Mouse (Mus musculus): ENCODE results near the gene Gtpbp2. TPM values are rescaled to one million over a fixed set of nuclear protein-coding genes. Genes with fewer than 3 reads are reported as not detected.

Gene Gtpbp2
- polyA plus RNA-seq, 1 experiment from 2014 or later = 33.8 TPM

GRCm38 (mm10) chr17:46182273-46182672 is 21.4 kb downstream of the Gtpbp2 start:
- Histone ChIP-seq H3K27me3 (replicated peaks; ENCODE audit: low read depth, poor library complexity, severe bottlenecking) (no peaks in the 10 kb centered on the region), H3K9me3 (no peaks in the 10 kb centered on the region), H3K36me3 (replicated peaks) (peaks cover 99% of the 10 kb centered on the region), H3K27ac (replicated peaks) (no peak overlapping the region), H3K4me3 (no peak overlapping the region), H3K4me1 (no peaks in the 10 kb centered on the region)
- no peak for DNase-seq (ENCODE audit: low spot score)
- 82% methylated on average over 4 of the region's 4 CpGs for WGBS

DNA sequence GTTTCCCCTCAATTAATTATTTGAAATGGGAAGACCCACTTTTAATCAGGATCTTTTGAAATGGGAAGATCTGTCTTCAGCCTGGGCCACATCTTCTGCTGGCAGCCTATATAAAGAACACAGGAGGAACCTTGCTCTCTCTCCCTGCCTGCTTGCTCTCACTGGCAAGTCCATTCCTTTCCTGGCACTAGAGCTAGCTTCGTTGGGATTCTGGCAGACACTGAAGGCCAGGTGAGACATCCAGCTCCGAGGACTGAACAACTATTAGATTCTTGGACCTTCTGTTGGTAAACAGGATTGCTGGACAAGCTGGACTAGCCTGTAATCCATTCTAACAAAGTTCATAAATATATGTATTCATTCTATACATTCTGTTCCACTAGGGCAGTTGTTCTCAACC is 28.0 kb downstream of the Gtpbp2 start:
- H3K27ac ChIP-seq (replicated peaks) = no peak overlapping the region
- no peaks in the 10 kb centered on the region for H3K4me1 ChIP-seq
- H3K27me3 ChIP-seq (replicated peaks; ENCODE audit: low read depth, poor library complexity, severe bottlenecking) = no peaks in the 10 kb centered on the region
- H3K9me3 ChIP-seq = no peaks in the 10 kb centered on the region
- H3K4me3 ChIP-seq = no peak overlapping the region
- no peak for DNase-seq (ENCODE audit: low spot score)
- H3K36me3 ChIP-seq (replicated peaks) = peaks cover 95% of the 10 kb centered on the region
- WGBS = 96% methylated on average over 2 of the region's 2 CpGs

- Histone ChIP-seq H3K36me3 (replicated peaks) (peaks cover 62% of the 10 kb centered on the region), H3K27me3 (replicated peaks; ENCODE audit: low read depth, poor library complexity, severe bottlenecking) (no peaks in the 10 kb centered on the region), H3K4me3 (peak overlapping the region; percentile 87), H3K4me1 (peaks cover 28% of the 10 kb centered on the region), H3K27ac (replicated peaks) (no peak overlapping the region), H3K9me3 (no peaks in the 10 kb centered on the region)
- DNase-seq (ENCODE audit: low spot score) = no peak
- 77% methylated on average over 6 of the region's 6 CpGs for WGBS
Observed at GRCm38 (mm10) chr17:46201151-46201550, 40.3 kb downstream of the Gtpbp2 start.

DNA sequence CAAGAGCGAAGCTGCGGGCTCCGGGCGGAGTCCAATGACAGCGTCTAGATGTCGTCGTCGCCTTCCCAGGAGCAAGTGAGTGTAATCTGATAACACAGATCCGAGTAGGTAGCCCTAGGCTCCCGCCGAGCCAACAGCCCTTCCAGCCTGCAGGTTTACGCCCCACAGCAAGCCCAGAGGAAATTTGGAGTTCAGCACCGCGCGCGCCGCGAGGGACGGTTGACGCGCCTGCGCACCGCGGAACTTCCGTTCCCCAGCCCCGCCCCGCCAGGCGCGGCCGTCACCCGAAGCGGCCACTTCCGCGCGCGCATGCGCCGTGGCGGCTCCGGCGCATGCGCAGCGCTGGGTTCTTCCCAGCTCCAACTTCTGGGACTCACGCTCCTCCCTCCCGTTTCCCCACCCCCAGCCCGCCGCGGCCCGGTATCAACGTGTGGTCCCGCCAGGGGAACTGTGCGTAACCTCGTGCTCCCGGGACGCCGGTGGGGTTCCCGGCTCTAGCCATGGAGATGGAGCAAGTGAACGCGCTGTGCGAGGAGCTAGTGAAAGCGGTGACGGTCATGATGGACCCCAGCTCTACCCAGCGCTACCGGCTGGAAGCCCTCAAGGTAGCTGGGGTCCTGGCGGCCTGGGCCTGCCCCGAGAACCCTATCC is 41.7 kb downstream of the Gtpbp2 start, which contains the start of the genes Polh and Xpo5:
Polh (minus strand) TSS at position 225 of the 651 bp plus-strand sequence.
Xpo5 (plus strand) TSS at position 362 of the 651 bp plus-strand sequence.
- no peaks in the 10 kb centered on the region for H3K27me3 ChIP-seq (replicated peaks; ENCODE audit: low read depth, poor library complexity, severe bottlenecking)
- H3K4me1 ChIP-seq = peaks cover 28% of the 10 kb centered on the region
- peak; percentile 96 for DNase-seq (ENCODE audit: low spot score)
- WGBS = under 1% methylated on average over 66 of the region's 66 CpGs
- H3K4me3 ChIP-seq = peak within 1 kb of the TSS; percentile 87
- peaks cover 62% of the 10 kb centered on the region for H3K36me3 ChIP-seq (replicated peaks)
- peak within 1 kb of the TSS; percentile 93 for H3K27ac ChIP-seq (replicated peaks)
- H3K9me3 ChIP-seq = no peaks in the 10 kb centered on the region

- peaks cover 28% of the 10 kb centered on the region for H3K4me1 ChIP-seq
- peak overlapping the region; percentile 93 for H3K27ac ChIP-seq (replicated peaks)
- no peaks in the 10 kb centered on the region for H3K9me3 ChIP-seq
- DNase-seq (ENCODE audit: low spot score) = no peak
- WGBS = under 1% methylated on average over 20 of the region's 20 CpGs
- H3K27me3 ChIP-seq (replicated peaks; ENCODE audit: low read depth, poor library complexity, severe bottlenecking) = no peaks in the 10 kb centered on the region
- H3K4me3 ChIP-seq = peak overlapping the region; percentile 87
- peaks cover 62% of the 10 kb centered on the region for H3K36me3 ChIP-seq (replicated peaks)
Observed at GRCm38 (mm10) chr17:46203078-46203477, 42.2 kb downstream of the Gtpbp2 start.

- no peak for DNase-seq (ENCODE audit: low spot score)
- Histone ChIP-seq H3K27ac (replicated peaks) (no peak overlapping the region), H3K36me3 (replicated peaks) (peaks cover 76% of the 10 kb centered on the region)
Observed at GRCm38 (mm10) chr17:46206676-46207075, 45.8 kb downstream of the Gtpbp2 start.

GRCm38 (mm10) chr17:46210550-46210949 is 49.7 kb downstream of the Gtpbp2 start:
- Histone ChIP-seq H3K27me3 (replicated peaks; ENCODE audit: low read depth, poor library complexity, severe bottlenecking) (no peaks in the 10 kb centered on the region), H3K36me3 (replicated peaks) (peaks cover 100% of the 10 kb centered on the region), H3K9me3 (no peaks in the 10 kb centered on the region), H3K4me3 (no peak overlapping the region), H3K27ac (replicated peaks) (no peak overlapping the region), H3K4me1 (no peaks in the 10 kb centered on the region)
- 94% methylated on average over 3 of the region's 3 CpGs for WGBS
- DNase-seq (ENCODE audit: low spot score) = no peak

More at GRCm38 (mm10) chr17:46206676-46207075, 45.8 kb downstream of the Gtpbp2 start:
- Histone ChIP-seq H3K4me3 (no peak overlapping the region), H3K9me3 (no peaks in the 10 kb centered on the region), H3K4me1 (peaks cover 17% of the 10 kb centered on the region), H3K27me3 (replicated peaks; ENCODE audit: low read depth, poor library complexity, severe bottlenecking) (no peaks in the 10 kb centered on the region)

Other genes starting within 250 kb of the Gtpbp2 start
- 2.1 and 2.3 TPM in 2 replicates for gene Vegfa, start 128.7 kb upstream of the Gtpbp2 start, polyA plus RNA-seq (2016; fragmentation: Nextera tagmentation; extraction: Ambion mirVana)
- 152 and 154 TPM in 2 replicates for gene Mrps18a, start 50.0 kb upstream of the Gtpbp2 start, polyA plus RNA-seq (2016; fragmentation: Nextera tagmentation; extraction: Ambion mirVana)
- 9.8 and 10.2 TPM in 2 replicates for gene Rsph9, start 16.8 kb upstream of the Gtpbp2 start, polyA plus RNA-seq (2016; fragmentation: Nextera tagmentation; extraction: Ambion mirVana)
- gene Mad2l1bp, start 7.5 kb upstream of the Gtpbp2 start, polyA plus RNA-seq (2016; fragmentation: Nextera tagmentation; extraction: Ambion mirVana) = 36.6 and 41.0 TPM in 2 replicates
- gene Polh, start 41.6 kb downstream of the Gtpbp2 start, polyA plus RNA-seq (2016; fragmentation: Nextera tagmentation; extraction: Ambion mirVana) = 15.1 and 15.7 TPM in 2 replicates
- 72.7 and 77.6 TPM in 2 replicates for gene Xpo5, start 41.8 kb downstream of the Gtpbp2 start, polyA plus RNA-seq (2016; fragmentation: Nextera tagmentation; extraction: Ambion mirVana)
- 125 and 130 TPM in 2 replicates for gene Polr1c, start 87.0 kb downstream of the Gtpbp2 start, polyA plus RNA-seq (2016; fragmentation: Nextera tagmentation; extraction: Ambion mirVana)
- gene Yipf3, start 87.0 kb downstream of the Gtpbp2 start, polyA plus RNA-seq (2016; fragmentation: Nextera tagmentation; extraction: Ambion mirVana) = 66.6 and 70.6 TPM in 2 replicates
- gene Lrrc73, start 92.5 kb downstream of the Gtpbp2 start, polyA plus RNA-seq (2016; fragmentation: Nextera tagmentation; extraction: Ambion mirVana) = 0.67 and 0.86 TPM in 2 replicates
- 60.2 and 62.6 TPM in 2 replicates for gene Tjap1, start 122.0 kb downstream of the Gtpbp2 start, polyA plus RNA-seq (2016; fragmentation: Nextera tagmentation; extraction: Ambion mirVana)
- 1.5 and 2.0 TPM in 2 replicates for gene Dlk2, start 136.4 kb downstream of the Gtpbp2 start, polyA plus RNA-seq (2016; fragmentation: Nextera tagmentation; extraction: Ambion mirVana)
- 6.3 and 6.6 TPM in 2 replicates for gene Abcc10, start 167.3 kb downstream of the Gtpbp2 start, polyA plus RNA-seq (2016; fragmentation: Nextera tagmentation; extraction: Ambion mirVana)
- 10.5 and 12.6 TPM in 2 replicates for gene Zfp318, start 222.7 kb downstream of the Gtpbp2 start, polyA plus RNA-seq (2016; fragmentation: Nextera tagmentation; extraction: Ambion mirVana)